Mouse (Mus musculus): ENCODE measurements around the gene Mapk13.

Mapk13 gene

DNA sequence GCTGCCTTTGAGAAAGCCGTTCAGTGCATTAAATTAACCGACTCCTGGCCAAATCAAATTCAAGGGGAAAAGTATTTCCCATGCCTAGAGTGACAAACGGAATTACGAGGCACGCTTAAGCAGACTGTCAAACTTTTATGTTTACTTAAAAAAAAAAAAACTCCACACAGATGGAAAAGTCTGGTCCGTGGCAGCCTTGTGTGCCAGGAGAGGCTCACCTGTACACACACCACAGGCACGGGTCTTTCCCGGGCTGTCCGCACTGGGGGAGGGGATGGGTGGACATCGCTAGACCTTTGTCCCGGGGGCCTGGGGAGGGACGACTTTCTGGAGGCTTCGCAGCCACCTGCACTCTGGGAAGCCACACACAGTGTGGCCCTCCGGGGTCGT lies 31.2 kb downstream of the Mapk13 start:
- CTCF ChIA-PET, result interaction anchor here in 3 of 4 experiments (0.6 to 1.9 kb wide), 6 partner anchors 13 to 654 kb away, joined by 3 to 8 read pairs (median 4); partner anchors contain the start of gene Clpsl2 (in 1 of the 3)
- POLR2A ChIA-PET, result interaction anchor here (0.7 to 8.7 kb wide), 25 partner anchors 8 to 232 kb away, joined by 3 to 113 read pairs (median 6); partner anchors contain the start of gene Srsf3 (in 1 of the 4)

GRCm38 (mm10) chr17:28800671-28801412 lies 31.7 kb downstream of the Mapk13 start, which contains the start of gene Brpf3:
Brpf3 (plus strand) TSS chr17:28801090.
- CTCF ChIA-PET, result interaction anchor here (0.6 to 1.9 kb wide), 8 partner anchors 12 to 653 kb away, joined by 3 to 10 read pairs (median 4); partner anchors contain the start of gene Clpsl2 (in 1 of the 4)
- POLR2A ChIA-PET, result interaction anchor here (0.5 to 8.7 kb wide), 37 partner anchors 8 to 411 kb away, joined by 3 to 113 read pairs (median 6); partner anchors contain the start of gene Srsf3 (in 1 of the 4)

DNA sequence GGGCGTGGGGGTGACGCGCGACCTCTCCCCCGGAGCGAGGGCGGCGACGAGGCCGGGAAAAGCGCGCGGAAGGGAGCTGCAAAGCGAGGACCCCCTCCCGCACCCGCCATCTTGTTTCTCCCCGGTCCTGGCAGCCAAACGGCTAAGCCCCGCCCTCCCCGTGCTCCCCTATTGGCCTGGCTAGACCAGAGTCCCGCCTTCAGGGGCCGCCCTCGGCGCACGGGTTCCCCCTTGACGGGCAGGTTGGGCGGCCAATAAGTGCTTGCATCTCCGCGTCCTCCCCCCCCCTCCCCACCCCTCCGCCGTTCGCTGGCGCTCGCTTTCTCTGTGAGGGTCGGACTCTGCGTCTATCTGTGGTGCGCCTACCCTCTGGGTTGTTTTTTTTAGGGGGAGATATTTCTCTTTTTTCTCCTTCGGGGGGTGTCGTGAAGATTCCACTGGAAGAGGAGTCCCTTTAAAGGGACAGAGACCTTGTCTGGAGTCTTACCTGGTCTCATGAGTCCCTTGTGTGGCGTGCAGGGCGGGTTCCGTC lies 32.4 kb downstream of the Mapk13 start:
- CTCF ChIA-PET, result interaction anchor here (0.6 to 1.9 kb wide), 10 partner anchors 12 to 576 kb away, joined by 3 to 10 read pairs (median 3); no protein-coding TSS in a partner anchor
- POLR2A ChIA-PET, result interaction anchor here (0.5 to 8.7 kb wide), 37 partner anchors 7 to 505 kb away, joined by 3 to 113 read pairs (median 5); partner anchors contain the start of gene Srsf3 (in 1 of the 4)

DNA sequence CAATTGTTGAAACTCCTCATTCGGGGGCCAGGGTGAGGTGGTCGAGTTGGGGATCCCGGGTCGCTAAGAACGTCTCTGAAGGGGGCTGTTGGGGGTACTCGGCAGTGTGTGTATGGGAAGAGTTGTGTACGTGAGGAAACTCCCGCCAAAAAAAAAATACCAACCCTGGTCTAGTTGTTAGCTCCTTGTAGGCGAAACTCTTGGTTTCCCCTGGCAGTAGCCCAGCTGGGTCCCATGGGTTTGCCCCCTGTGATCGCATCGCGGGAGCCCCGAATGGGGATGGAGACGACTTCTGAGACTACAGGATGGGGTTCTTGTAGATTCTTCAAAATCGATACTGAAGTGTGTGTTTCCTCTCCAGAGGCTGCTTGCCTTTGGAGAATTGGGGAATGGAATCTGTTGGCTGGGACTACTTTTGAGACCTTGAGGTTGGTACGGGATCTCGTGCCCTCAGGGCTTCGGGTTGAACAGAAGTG lies 32.9 kb downstream of the Mapk13 start:
- ChIA-PET POLR2A (interaction anchor here (0.5 to 8.7 kb wide), 33 partner anchors 7 to 735 kb away, joined by 3 to 113 read pairs (median 5); no protein-coding TSS in a partner anchor), CTCF (interaction anchor here (0.7 to 1.9 kb wide), 8 partner anchors 12 to 576 kb away, joined by 3 to 8 read pairs (median 3); no protein-coding TSS in a partner anchor)

DNA sequence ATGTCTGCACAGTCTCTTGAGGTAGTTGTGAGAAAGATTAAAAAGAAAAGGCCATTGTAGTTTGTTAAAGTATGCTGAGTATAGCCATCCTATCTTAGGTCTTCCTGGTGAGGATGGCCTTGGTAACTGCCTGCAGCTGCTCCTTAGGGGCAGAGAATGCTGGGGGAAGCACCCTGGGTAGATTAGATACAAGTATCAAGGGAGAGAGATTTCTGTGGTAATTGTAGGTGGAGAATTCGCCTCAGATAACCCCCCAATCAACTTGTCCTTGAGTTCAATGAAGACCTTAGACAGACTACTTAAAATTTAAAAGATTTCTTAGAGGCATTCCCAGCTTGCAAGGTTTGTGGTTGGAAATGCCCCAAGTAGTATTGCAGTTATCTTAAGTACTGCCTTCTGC lies 34.2 kb downstream of the Mapk13 start:
- ChIA-PET CTCF (no interaction called here), POLR2A (interaction anchor here in 2 of 4 experiments (1.6 to 8.7 kb wide), 6 partner anchors 11 to 92 kb away, joined by 4 to 113 read pairs (median 22); no protein-coding TSS in a partner anchor)

DNA sequence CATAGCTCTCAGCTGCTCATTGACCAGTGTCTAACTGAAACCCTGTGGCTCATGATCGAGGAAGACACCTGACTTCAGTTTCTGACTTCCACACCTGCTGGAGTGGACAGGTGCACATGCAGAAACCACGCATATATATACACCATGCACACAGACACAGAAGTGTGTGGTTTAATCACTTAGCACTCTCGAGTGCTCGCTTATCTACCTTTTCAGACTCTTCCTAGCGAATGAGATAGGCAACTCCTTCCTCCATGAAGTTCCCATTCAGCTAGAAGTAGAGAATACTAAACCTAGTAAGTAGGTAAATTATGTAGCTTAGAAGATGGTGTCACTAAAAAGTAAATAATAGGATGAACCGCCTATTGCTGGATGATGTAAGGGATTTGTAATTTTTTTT lies 35.9 kb downstream of the Mapk13 start:
- POLR2A ChIA-PET, result interaction anchor here in 3 of 4 experiments (0.6 to 2.3 kb wide), 8 partner anchors 9 to 288 kb away, joined by 3 to 7 read pairs (median 5); no protein-coding TSS in a partner anchor
- CTCF ChIA-PET, result interaction anchor here in 3 of 4 experiments (0.6 to 1.3 kb wide), 3 partner anchors 72 to 179 kb away, joined by 3 to 6 read pairs (median 3); no protein-coding TSS in a partner anchor

GRCm38 (mm10) chr17:28806770-28807169 lies 37.7 kb downstream of the Mapk13 start:
- ChIA-PET POLR2A (interaction anchor here in 3 of 4 experiments (0.7 to 4.0 kb wide), 10 partner anchors 8 to 85 kb away, joined by 3 to 41 read pairs (median 4); partner anchors contain the start of gene Brpf3 (in 1 of the 3)), CTCF (interaction anchor here in 2 of 4 experiments (0.9 to 1.4 kb wide), 2 partner anchors 32 to 48 kb away, joined by 3 to 4 read pairs; no protein-coding TSS in a partner anchor)

DNA sequence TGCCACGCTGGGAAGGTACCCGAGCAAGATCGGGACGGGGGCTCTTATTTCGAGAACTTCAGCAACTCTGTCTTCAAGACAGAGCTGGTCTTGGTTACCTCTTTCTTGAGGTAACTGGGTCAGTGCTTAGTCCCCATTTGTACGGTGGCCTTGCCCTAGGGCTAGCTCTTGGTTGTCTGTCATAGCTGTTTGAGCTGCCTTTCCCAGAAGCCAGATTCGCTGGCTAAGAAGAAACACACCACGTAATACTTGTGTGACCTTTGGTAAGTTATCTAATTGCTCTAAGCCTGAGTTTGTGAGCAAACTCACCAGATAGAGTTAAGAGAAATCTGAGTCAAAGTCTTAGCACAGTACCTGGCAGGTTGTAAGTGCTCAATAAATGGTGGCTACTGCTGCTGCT lies 39.6 kb downstream of the Mapk13 start:
- CTCF ChIA-PET, result interaction anchor here in 1 of 4 experiments (0.6 kb wide), 2 partner anchors 95 to 107 kb away, joined by 3 to 6 read pairs; no protein-coding TSS in a partner anchor

DNA sequence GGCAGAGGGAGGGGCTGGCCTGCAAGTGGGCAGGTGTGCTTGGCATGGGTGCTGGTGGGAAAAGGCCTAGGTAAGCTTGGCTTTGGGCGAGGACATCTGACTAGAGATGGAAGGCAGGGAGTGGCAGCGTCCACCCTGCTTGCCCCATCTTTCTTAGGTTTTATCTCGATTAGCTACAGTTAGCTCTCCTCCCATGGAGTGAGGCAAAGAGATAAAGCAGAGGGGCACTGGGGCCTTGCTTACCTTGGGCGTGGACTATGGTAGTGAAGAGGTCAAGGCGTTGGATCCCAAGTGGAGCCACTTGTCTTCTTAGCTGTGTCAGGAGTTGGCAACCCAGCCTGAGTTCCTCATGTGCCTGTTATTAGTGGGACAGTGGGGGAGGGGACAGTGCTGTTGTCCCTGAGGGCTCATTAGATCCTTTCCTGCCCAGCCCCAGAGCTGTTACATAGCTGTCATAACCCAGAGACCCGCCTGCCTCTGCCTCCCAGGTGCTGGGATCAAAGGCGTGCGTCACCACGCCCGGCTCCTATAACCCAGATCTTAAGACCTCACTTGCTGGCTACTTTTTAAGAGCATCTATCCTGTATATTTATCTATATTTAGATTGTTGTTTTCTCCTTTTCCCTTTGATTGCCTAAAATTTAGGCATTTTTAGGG lies 40.2 kb downstream of the Mapk13 start:
- ChIA-PET POLR2A (interaction anchor here in 3 of 4 experiments (0.5 to 4.0 kb wide), 18 partner anchors 8 to 256 kb away, joined by 3 to 41 read pairs (median 4); partner anchors contain the start of gene Brpf3 (in 3 of the 3)), CTCF (interaction anchor here in 1 of 4 experiments (0.9 to 1.4 kb wide), 2 partner anchors 71 to 73 kb away, joined by 3 read pairs; no protein-coding TSS in a partner anchor)

More for the DNA sequence above, 39.6 kb downstream of the Mapk13 start:
- POLR2A ChIA-PET, result interaction anchor here in 2 of 4 experiments (0.5 to 4.0 kb wide), 14 partner anchors 10 to 255 kb away, joined by 3 to 41 read pairs (median 4); partner anchors contain the start of gene Brpf3 (in 1 of the 2)

- ChIA-PET CTCF (interaction anchor here in 3 of 4 experiments (0.7 to 1.1 kb wide), 4 partner anchors 11 to 359 kb away, joined by 3 to 4 read pairs (median 4); partner anchors contain the start of gene Brpf3 (in 1 of the 3)), POLR2A (interaction anchor here in 3 of 4 experiments (0.7 to 3.8 kb wide), 11 partner anchors 9 to 140 kb away, joined by 3 to 23 read pairs (median 3); partner anchors contain the start of genes Brpf3 (in 2 of the 3) and Kctd20 (in 1 of the 3))
These were observed 43.2 kb downstream of the Mapk13 start for GRCm38 (mm10) chr17:28812345-28812744.

- POLR2A ChIA-PET, result interaction anchor here (0.6 to 4.7 kb wide), 23 partner anchors 9 to 217 kb away, joined by 3 to 36 read pairs (median 4); partner anchors contain the start of gene Brpf3 (in 2 of the 4)
- CTCF ChIA-PET, result interaction anchor here in 3 of 4 experiments (0.5 to 1.9 kb wide), 5 partner anchors 13 to 65 kb away, joined by 3 to 6 read pairs (median 4); partner anchors contain the start of gene Brpf3 (in 1 of the 3)
These were observed 45.5 kb downstream of the Mapk13 start for GRCm38 (mm10) chr17:28814529-28815097.

- CTCF ChIA-PET, result interaction anchor here in 2 of 4 experiments (0.6 to 1.5 kb wide), 4 partner anchors 28 to 64 kb away, joined by 3 to 6 read pairs (median 5); no protein-coding TSS in a partner anchor
- POLR2A ChIA-PET, result interaction anchor here (0.6 to 4.7 kb wide), 24 partner anchors 9 to 419 kb away, joined by 3 to 36 read pairs (median 4); partner anchors contain the start of gene Brpf3 (in 2 of the 4)
These were observed 46.4 kb downstream of the Mapk13 start for GRCm38 (mm10) chr17:28815384-28816004.

DNA sequence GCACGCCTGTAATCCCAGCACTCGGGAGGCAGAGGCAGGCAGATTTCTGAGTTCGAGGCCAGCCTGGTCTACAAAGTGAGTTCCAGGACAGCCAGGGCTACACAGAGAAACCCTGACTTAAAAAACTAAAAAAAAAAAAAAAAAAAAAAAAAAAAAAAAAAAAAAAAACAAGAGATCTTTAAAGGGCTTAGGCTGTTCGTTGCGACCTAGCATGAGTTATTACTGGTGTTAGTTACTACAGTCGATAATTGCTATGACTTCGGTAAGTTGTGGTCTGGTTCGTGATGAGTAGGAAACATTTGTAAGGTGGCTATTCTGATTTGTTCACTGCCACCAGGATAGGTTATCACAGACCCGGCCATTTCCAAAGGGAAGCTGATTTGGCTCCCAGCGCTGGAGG lies 47.2 kb downstream of the Mapk13 start:
- ChIA-PET CTCF (interaction anchor here in 1 of 4 experiments (0.6 kb wide), 2 partner anchors 10 to 42 kb away, joined by 3 to 5 read pairs; no protein-coding TSS in a partner anchor), POLR2A (interaction anchor here (0.6 to 4.7 kb wide), 16 partner anchors 8 to 79 kb away, joined by 3 to 36 read pairs (median 4); partner anchors contain the start of gene Brpf3 (in 2 of the 4))

GRCm38 (mm10) chr17:28816875-28817811 lies 48.0 kb downstream of the Mapk13 start:
- CTCF ChIA-PET, result interaction anchor here in 2 of 4 experiments (0.6 to 1.0 kb wide), 2 partner anchors 9 to 18 kb away, joined by 3 to 4 read pairs; no protein-coding TSS in a partner anchor

GRCm38 (mm10) chr17:28820189-28820588 lies 51.1 kb downstream of the Mapk13 start:
- ChIA-PET CTCF (interaction anchor here in 1 of 4 experiments (1.2 kb wide), 1 partner anchor 56 kb away, joined by 3 read pairs; no protein-coding TSS in a partner anchor), POLR2A (interaction anchor here in 2 of 4 experiments (0.7 to 3.7 kb wide), 7 partner anchors 11 to 108 kb away, joined by 3 to 14 read pairs (median 6); partner anchors contain the start of gene Brpf3 (in 2 of the 2))

More at GRCm38 (mm10) chr17:28816875-28817811, 48.0 kb downstream of the Mapk13 start:
- POLR2A ChIA-PET, result interaction anchor here (0.6 to 4.7 kb wide), 16 partner anchors 9 to 955 kb away, joined by 3 to 36 read pairs (median 4); partner anchors contain the start of gene Brpf3 (in 2 of the 4)

Data from embryonic stem cell, embryonic (primary cell).